Mouse (Mus musculus) stomach, postnatal 0 days (tissue): ENCODE data around the gene Gatm. TPM values are rescaled to one million over a fixed set of nuclear protein-coding genes. Genes with fewer than 3 reads are reported as not detected.

Source experiments
- ATAC-seq: fragments of 200-750 bp; cut with Nextera tagmentation; 2 replicates; pipeline ENCODE4 v1.8.0; 2017; ENCODE audit not compliant: low FRiP score, low TSS enrichment
- DNase-seq: peaks from one replicate; pipeline ENCODE4 v3.0.0-alpha.2; 2016; ENCODE audit warnings: low spot score
- H3K27ac ChIP-seq: fragments of 300-500 bp; sonication (generic); replicated peaks from 2 replicates; pipeline ENCODE4 v1.5.1; 2014; ENCODE audit warnings: mild to moderate bottlenecking, control low read depth
- H3K27me3 ChIP-seq: fragments of 300-500 bp; sonication (generic); 2 replicates; pipeline ENCODE4 v1.6.1; 2014; ENCODE audit warnings: low read length; ENCODE audit not compliant: control insufficient read depth, insufficient read depth
- H3K36me3 ChIP-seq: fragments of 300-500 bp; sonication (generic); 2 replicates; pipeline ENCODE4 v1.6.1; 2014; ENCODE audit warnings: low read length, mixed read lengths; ENCODE audit not compliant: control insufficient read depth, insufficient read depth
- H3K4me1 ChIP-seq: fragments of 300-500 bp; sonication (generic); replicated peaks from 2 replicates; pipeline ENCODE4 v1.6.1; 2014; ENCODE audit warnings: antibody characterized with exemption; ENCODE audit not compliant: control insufficient read depth, insufficient read depth
- H3K4me2 ChIP-seq: fragments of 300-500 bp; sonication (generic); replicated peaks from 2 replicates; pipeline ENCODE4 v1.6.1; 2014; ENCODE audit warnings: low read depth, mild to moderate bottlenecking, control low read depth, moderate library complexity
- H3K4me3 ChIP-seq: fragments of 300-500 bp; sonication (generic); 2 replicates; pipeline ENCODE4 v1.5.1; 2014; ENCODE audit warnings: low read depth, low read length, control low read depth
- H3K9ac ChIP-seq: fragments of 300-500 bp; sonication (generic); 2 replicates; pipeline ENCODE4 v1.6.1; 2014; ENCODE audit warnings: mild to moderate bottlenecking, low read length, control low read depth, mixed read lengths
- H3K9me3 ChIP-seq: fragments of 300-500 bp; sonication (generic); 2 replicates; pipeline ENCODE4 v1.6.1; 2016; ENCODE audit warnings: low read length; ENCODE audit not compliant: control insufficient read depth
- CTCF ChIP-seq: IDR thresholded peaks from 2 replicates; pipeline ENCODE4 v1.5.1; 2016; ENCODE audit warnings: antibody characterized with exemption, low read depth, mild to moderate bottlenecking, moderate library complexity
- EP300 ChIP-seq: optimal IDR thresholded peaks from 2 replicates; pipeline ENCODE3; 2016; ENCODE audit warnings: antibody characterized with exemption
- WGBS: fragments of 180-500 bp; shearing (Covaris S2); extraction: QIAGEN DNeasy Blood & Tissue Kit; methylation state at CpG from one replicate; pipeline ENCODE4 v1.1.7; 2014; 5-methylcytosine and 5-hydroxymethylcytosine counted together
- polyA plus RNA-seq: library from polyadenylated mRNA; unstranded; fragments of >200 nt; fragmentation: Nextera tagmentation; extraction: Ambion mirVana; gene quantifications from 2 replicates; pipeline ENCODE4 v1.2.1, GENCODE M21; 2015

Gene Gatm
- polyA plus RNA-seq, 1 experiment from 2014 or later, result 8.5 TPM

DNA sequence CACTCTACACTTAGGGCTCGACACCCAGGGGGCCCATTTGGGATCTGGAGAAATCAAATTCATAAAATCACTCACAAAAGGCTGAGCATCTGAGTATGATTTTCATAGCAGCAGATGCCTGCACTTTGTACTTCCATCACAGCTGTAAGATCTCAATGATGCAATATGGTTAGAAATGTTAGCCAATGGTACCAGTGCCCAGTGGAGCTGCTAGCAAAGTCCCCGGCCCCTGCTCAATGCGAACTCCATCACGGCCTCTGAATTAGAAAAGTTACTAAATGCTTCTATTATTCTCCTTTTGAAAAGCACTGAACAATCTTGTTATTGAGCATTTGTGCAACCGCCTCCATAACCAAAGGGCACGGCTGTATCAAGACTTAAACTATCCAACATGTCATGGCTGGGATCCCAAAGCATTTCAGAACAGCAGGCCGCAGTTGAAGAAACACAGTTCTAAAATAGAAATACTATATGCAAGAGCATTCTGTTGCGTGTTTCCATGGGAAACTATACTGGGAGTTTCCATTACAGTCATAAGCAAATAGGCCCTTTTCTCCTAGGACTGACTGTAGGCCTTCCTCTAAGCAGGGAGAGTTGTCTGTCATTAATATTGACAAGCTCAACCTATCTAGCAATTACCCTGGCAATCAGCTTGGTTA lies 23.1 kb downstream of the Gatm start:
- no peak overlapping the region for H3K27ac ChIP-seq
- ATAC-seq, result no peak
- no peaks in the 10 kb centered on the region for H3K36me3 ChIP-seq
- no peaks in the 10 kb centered on the region for H3K27me3 ChIP-seq
- 77% methylated on average over 8 of the region's 8 CpGs for WGBS
- TF ChIP-seq CTCF (no peak), EP300 (no peak)
- no peak overlapping the region for H3K4me3 ChIP-seq
- no peaks in the 10 kb centered on the region for H3K9me3 ChIP-seq
- no peak overlapping the region for H3K9ac ChIP-seq
- no peak for DNase-seq
- no peak overlapping the region for H3K4me2 ChIP-seq
- H3K4me1 ChIP-seq, result no peaks in the 10 kb centered on the region

DNA sequence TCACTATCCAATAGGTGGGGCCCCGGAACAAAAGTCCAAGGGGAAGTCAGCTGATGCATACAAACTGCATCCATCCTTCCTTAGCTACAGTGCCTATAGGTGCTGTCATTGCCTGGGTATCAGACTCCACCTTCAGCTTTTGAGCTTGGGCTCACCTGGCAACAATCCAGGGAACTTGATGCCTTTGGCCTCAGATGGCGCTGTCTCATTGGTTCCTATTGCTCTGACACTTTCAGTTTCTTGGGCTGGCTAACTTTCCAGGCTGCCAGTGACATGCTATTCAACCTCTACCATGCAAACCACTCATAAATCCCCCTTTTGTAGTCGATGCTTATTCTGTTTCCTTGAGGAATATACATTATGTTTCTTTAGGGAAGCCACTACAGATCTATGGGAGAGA lies 24.8 kb downstream of the Gatm start:
- Histone ChIP-seq H3K9ac (no peak overlapping the region), H3K36me3 (no peaks in the 10 kb centered on the region), H3K27me3 (no peaks in the 10 kb centered on the region), H3K27ac (no peak overlapping the region), H3K4me3 (no peak overlapping the region), H3K9me3 (no peaks in the 10 kb centered on the region), H3K4me2 (no peak overlapping the region), H3K4me1 (0 out of 2 replicates have a peak, but pooled peaks cover 1% of the 10 kb centered on the region)
- 58% methylated on average over 3 of the region's 3 CpGs for WGBS
- DNase-seq (no peak), ATAC-seq (no peak)
- TF ChIP-seq CTCF (peak; percentile 15; the same call in 1 of the 2 replicates), EP300 (no peak)

DNA sequence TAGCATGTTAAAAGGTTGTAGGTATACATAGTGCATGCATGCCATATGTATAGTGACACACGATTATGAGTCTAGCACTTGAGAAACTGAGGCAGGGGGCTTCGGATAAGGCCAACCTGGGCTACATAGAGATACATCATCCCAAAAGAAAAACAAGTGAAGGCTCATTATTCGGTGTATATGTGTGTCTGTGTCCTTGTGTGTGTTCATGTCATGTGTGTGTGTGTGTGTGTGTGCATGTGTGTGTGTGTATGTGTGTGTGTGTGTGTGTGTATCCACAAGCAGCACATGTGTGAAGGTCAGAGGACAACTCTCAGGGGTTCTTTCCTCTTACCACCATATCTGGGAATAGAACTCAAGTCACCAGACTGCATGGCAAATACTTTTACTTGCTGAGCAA lies 28.8 kb downstream of the Gatm start:
- no peak for DNase-seq
- Histone ChIP-seq H3K9me3 (no peaks in the 10 kb centered on the region), H3K9ac (no peak overlapping the region), H3K27ac (no peak overlapping the region), H3K4me2 (no peak overlapping the region), H3K27me3 (no peaks in the 10 kb centered on the region), H3K4me3 (no peak overlapping the region), H3K36me3 (no peaks in the 10 kb centered on the region), H3K4me1 (0 out of 2 replicates have a peak, but pooled peaks cover 3% of the 10 kb centered on the region)
- ATAC-seq, result no peak
- TF ChIP-seq EP300, result no peak
- TF ChIP-seq CTCF, result no peak
- WGBS, result 92% methylated on average over 3 of the region's 3 CpGs

DNA sequence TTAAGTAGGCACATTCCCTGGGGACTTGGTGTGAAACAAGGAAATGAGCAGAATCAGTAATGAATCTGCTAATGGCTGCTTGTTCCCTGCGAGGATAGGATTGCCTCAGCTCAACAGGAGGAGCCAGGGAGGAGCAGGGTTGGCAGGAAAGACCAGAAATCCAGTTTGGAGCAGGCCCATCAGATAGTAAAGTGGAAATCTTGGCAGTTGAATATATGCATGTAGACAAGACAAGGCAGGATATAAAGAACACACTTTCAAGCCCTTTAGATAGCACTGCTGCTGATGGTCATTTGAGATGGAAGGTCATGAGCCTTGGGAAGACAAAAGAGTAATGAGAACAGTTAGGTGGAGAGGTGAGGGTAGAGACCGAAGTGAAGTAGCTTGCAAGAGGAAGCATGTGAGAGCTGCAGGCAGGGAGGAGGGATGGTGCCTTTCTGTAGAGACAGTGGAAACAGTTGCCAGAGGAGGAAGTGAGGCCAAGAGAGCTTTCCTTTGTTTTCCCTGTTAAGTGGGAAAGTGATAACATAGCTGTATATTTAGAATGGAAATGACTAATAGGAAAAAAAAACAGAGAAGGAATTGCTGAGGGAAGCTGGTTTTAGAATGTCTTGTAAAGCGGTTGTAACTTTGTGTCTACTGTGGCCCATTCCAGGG lies 29.6 kb downstream of the Gatm start:
- no peak; the same call in 1 of the 2 replicates for ATAC-seq
- Histone ChIP-seq H3K4me3 (no peak overlapping the region), H3K27ac (no peak overlapping the region), H3K27me3 (no peaks in the 10 kb centered on the region), H3K4me2 (no peak overlapping the region), H3K36me3 (no peaks in the 10 kb centered on the region), H3K9me3 (no peaks in the 10 kb centered on the region), H3K4me1 (0 out of 2 replicates have a peak, but pooled peaks cover 3% of the 10 kb centered on the region), H3K9ac (no peak overlapping the region)
- DNase-seq, result no peak
- WGBS, result 53% methylated on average over 3 of the region's 3 CpGs
- TF ChIP-seq CTCF, result no peak
- TF ChIP-seq EP300, result no peak

DNA sequence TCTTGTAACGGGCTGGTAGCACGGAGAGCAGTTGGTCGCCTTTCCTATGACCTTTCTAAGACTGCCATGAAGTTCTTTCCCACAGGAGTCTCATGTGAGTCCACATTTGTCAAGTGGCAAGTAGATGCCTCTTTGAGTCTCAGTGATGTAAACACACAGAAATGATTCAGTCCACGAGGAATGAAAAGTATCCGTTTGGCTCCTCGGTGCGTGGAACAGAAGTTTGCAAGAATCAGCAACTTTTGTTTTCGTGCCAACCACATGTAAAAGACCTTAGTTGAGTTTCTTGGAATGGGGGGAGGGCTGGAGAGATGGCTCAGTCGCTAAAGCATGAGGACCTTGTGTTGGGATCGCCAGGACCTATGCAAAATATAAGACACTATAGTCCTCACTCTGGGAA lies 30.7 kb downstream of the Gatm start:
- WGBS, result 42% methylated on average over 10 of the region's 10 CpGs
- Histone ChIP-seq H3K9ac (no peak overlapping the region), H3K36me3 (no peaks in the 10 kb centered on the region), H3K4me3 (no peak overlapping the region), H3K4me1 (0 out of 2 replicates have a peak, but pooled peaks cover 3% of the 10 kb centered on the region), H3K4me2 (no peak overlapping the region), H3K27ac (0 out of 2 replicates have a peak overlapping the region, but pooled peaks have one; percentile 35), H3K27me3 (no peaks in the 10 kb centered on the region), H3K9me3 (no peaks in the 10 kb centered on the region)
- DNase-seq (no peak), ATAC-seq (no peak)
- no peak for TF ChIP-seq CTCF
- no peak for TF ChIP-seq EP300

DNA sequence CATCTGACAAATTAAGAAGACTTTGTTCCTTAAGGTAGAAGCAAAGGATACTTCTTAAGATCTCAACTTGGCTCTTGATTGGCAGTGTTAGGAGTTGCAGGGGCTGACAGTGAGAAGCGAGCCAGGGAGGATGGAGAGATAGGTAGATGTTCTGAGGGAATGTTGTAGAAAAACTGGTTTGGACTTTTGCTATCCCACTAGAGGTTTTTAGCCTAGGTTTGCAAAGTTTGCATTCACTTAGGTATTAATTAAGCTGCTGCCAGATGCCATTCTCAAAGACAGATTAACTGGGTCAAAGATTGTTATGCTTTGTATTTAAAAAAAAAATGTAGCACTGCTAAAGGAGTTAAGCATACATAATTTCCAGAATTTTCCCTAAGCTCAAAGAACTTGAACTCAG lies 33.8 kb downstream of the Gatm start:
- ATAC-seq, result no peak
- no peaks in the 10 kb centered on the region for H3K9me3 ChIP-seq
- no peak overlapping the region for H3K4me3 ChIP-seq
- TF ChIP-seq EP300 (no peak), CTCF (no peak)
- 57% methylated on average over 1 of the region's 1 CpGs for WGBS
- no peak overlapping the region for H3K9ac ChIP-seq
- no peaks in the 10 kb centered on the region for H3K36me3 ChIP-seq
- H3K27me3 ChIP-seq, result no peaks in the 10 kb centered on the region
- no peak for DNase-seq
- H3K27ac ChIP-seq, result no peak overlapping the region
- 0 out of 2 replicates have a peak, but pooled peaks cover 3% of the 10 kb centered on the region for H3K4me1 ChIP-seq
- no peak overlapping the region for H3K4me2 ChIP-seq
